Mouse (Mus musculus) forebrain, postnatal 0 days (tissue): ENCODE measurements around the gene Slc24a5. TPM values are rescaled to one million over a fixed set of nuclear protein-coding genes. Genes with fewer than 3 reads are reported as not detected.
A peak's percentile ranks its signal among the peaks of the same experiment; 100 is the strongest.

Experiments
- ATAC-seq: fragments of 200-750 bp; cut with Nextera tagmentation; 2 replicates; pipeline ENCODE4 v1.8.0; 2017; ENCODE audit warnings: mild to moderate bottlenecking, moderate library complexity
- DNase-seq: peaks from one replicate; pipeline ENCODE4 v3.0.0-alpha.2; 2015
- H3K27ac ChIP-seq: fragments of 300-500 bp; sonication (generic); 2 replicates; pipeline ENCODE4 v1.5.1; 2014; ENCODE audit warnings: low read depth, mild to moderate bottlenecking, antibody characterized with exemption, low read length, moderate library complexity, mixed read lengths
- H3K27me3 ChIP-seq: fragments of 300-500 bp; sonication (generic); 2 replicates; pipeline ENCODE4 v1.6.1; 2014; ENCODE audit warnings: mild to moderate bottlenecking, low read length, mixed read lengths; ENCODE audit not compliant: insufficient read depth
- H3K36me3 ChIP-seq: fragments of 300-500 bp; sonication (generic); 2 replicates; pipeline ENCODE4 v1.6.1; 2014; ENCODE audit warnings: mild to moderate bottlenecking, moderate library complexity; ENCODE audit not compliant: insufficient read depth
- H3K4me1 ChIP-seq: fragments of 300-500 bp; sonication (generic); 2 replicates; pipeline ENCODE4 v1.6.1; 2014; ENCODE audit warnings: antibody characterized with exemption; ENCODE audit not compliant: insufficient read depth
- H3K4me2 ChIP-seq: fragments of 300-500 bp; sonication (generic); 2 replicates; pipeline ENCODE4 v1.6.1; 2014; ENCODE audit warnings: low read depth, mild to moderate bottlenecking, moderate library complexity
- H3K4me3 ChIP-seq: fragments of 300-500 bp; sonication (generic); 2 replicates; pipeline ENCODE4 v1.5.1; 2014; ENCODE audit warnings: low read depth, low read length, mixed read lengths
- H3K9ac ChIP-seq: fragments of 300-500 bp; sonication (generic); 2 replicates; pipeline ENCODE4 v1.6.1; 2014; ENCODE audit warnings: mild to moderate bottlenecking
- H3K9me3 ChIP-seq: fragments of 300-500 bp; sonication (generic); 2 replicates; pipeline ENCODE4 v1.6.1; 2016; ENCODE audit warnings: low read length
- CTCF ChIP-seq: sonication (generic); IDR thresholded peaks from 2 replicates; pipeline ENCODE4 v1.5.1; 2016; ENCODE audit warnings: antibody characterized with exemption, control low read depth, low read depth
- WGBS: fragments of 180-500 bp; shearing (Covaris S2); extraction: QIAGEN DNeasy Blood & Tissue Kit; methylation state at CpG from one replicate; pipeline ENCODE4 v1.1.7; 2014; 5-methylcytosine and 5-hydroxymethylcytosine counted together
- polyA plus RNA-seq: library from polyadenylated mRNA; unstranded; fragments of >200 nt; fragmentation: Nextera tagmentation; extraction: Ambion mirVana; gene quantifications from 2 replicates; pipeline ENCODE4 v1.2.1, GENCODE M21; 2015
- total RNA-seq: library from RNA; depleted of rRNA; stranded (reverse); fragments of >200 nt; gene quantifications from 2 replicates; pipeline ENCODE4 v1.2.3, GENCODE M21; 2014

Slc24a5 gene
- total and polyA plus RNA-seq, 2 experiments from 2014 or later = 3.2 TPM; not detected in 1

GRCm38 (mm10) chr2:125119381-125120110 is 51.6 kb downstream of the Slc24a5 start:
- DNase-seq = no peak
- TF ChIP-seq CTCF = no peak
- no peak overlapping the region for H3K27ac ChIP-seq

DNA sequence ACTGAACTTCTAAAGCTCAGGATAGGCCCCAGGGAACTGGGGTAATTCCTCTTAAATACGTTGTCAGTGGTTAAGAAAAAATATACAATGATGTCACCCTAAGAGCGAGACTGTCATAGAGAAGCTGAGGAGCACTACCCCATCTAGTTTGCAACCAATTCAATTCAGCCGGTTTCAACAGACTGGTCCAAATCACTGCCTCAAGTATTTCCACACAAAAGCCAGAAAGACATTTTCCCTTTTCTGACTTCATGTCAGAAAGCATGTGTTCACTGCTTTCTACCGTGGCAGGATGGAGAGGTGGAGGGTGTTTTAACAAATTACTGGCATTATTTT is 54.3 kb downstream of the Slc24a5 start:
- Histone ChIP-seq H3K4me2 (peak overlapping the region; percentile 64), H3K4me1 (peaks cover 19% of the 10 kb centered on the region; the same call in 1 of the 2 replicates), H3K27me3 (no peaks in the 10 kb centered on the region), H3K9me3 (no peaks in the 10 kb centered on the region), H3K9ac (peak overlapping the region; percentile 97), H3K27ac (peak overlapping the region; percentile 95), H3K4me3 (peak overlapping the region; percentile 67), H3K36me3 (no peaks in the 10 kb centered on the region)
- TF ChIP-seq CTCF = no peak
- ATAC-seq = peak; percentile 63
- peak; percentile 70 for DNase-seq
- under 1% methylated on average over 4 of the region's 4 CpGs for WGBS

More at GRCm38 (mm10) chr2:125119381-125120110, 51.6 kb downstream of the Slc24a5 start:
- Histone ChIP-seq H3K9me3 (no peaks in the 10 kb centered on the region), H3K36me3 (no peaks in the 10 kb centered on the region), H3K4me1 (peaks cover 19% of the 10 kb centered on the region; the same call in 1 of the 2 replicates), H3K27me3 (no peaks in the 10 kb centered on the region), H3K4me2 (no peak overlapping the region), H3K9ac (no peak overlapping the region), H3K4me3 (no peak overlapping the region)
- no peak for ATAC-seq
- WGBS = 58% methylated on average over 6 of the region's 6 CpGs

DNA sequence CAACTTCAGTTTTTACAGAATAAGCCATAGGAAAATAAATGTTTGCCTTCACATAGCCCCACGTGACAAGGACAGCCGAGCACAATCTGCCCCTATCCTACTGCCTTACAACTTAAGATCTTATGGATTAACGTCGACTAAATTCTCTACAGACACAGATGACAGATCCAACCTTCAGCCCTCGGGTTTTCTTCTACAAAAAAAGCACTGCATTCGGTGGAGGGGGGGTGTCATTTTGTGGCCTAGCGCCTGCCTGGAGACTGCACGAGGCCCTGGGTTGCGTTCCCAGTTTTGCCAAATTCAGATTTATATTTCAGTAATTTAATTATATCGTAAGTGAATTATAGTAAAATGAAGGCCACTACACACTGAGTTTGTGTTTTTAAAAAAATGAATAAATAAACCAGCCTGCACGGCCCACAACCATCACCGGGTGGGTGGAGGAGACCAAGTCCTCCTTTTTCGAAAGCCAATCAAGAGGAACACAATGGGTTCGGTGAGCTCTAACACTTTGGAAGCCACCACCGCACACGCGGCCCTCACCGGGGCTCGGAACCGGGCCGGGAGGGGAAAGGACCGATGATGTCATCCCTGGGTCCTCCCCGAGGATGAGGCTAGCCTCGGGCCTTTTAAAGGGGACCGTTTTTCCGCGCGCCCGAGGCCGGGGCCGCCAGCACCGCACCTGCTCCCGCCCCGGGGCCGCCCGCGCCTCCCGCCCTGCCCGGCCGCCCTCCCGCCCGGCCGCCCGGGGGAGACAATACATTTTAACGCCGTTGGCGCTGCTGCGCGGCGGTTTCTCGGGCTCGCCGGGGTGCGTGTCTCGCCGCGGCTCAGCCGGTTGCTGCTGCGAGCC is 54.9 kb downstream of the Slc24a5 start:
- Histone ChIP-seq H3K36me3 (no peaks in the 10 kb centered on the region), H3K4me1 (peaks cover 19% of the 10 kb centered on the region; the same call in 1 of the 2 replicates), H3K27ac (peak overlapping the region; percentile 95), H3K27me3 (no peaks in the 10 kb centered on the region), H3K9ac (peak overlapping the region; percentile 97), H3K4me3 (peak overlapping the region; percentile 67), H3K4me2 (peak overlapping the region; percentile 64), H3K9me3 (no peaks in the 10 kb centered on the region)
- ATAC-seq (peak; percentile 76), DNase-seq (peak; percentile 73)
- WGBS = 3% methylated on average over 49 of the region's 59 CpGs
- TF ChIP-seq CTCF = no peak

DNA sequence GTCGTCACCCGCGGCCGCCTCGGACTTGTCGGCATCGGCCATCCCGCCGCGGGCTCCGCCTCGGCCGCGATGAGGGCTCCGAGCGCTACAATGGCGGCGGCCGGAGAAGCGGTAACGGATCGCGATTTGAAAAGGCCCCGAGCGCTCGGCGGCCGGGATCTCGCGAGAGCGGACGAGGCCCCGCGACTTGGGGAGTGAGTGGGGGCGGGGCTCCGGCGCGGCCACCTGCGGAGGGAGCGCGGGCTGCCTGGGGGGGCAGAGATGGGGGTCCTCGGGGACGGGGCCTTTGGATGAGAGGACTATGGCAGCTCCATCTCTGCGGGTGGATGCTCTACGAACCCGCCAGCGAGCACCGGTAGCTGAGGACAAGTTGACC is 55.5 kb downstream of the Slc24a5 start, which contains the start of gene Myef2:
Gene Myef2, minus strand, starts transcription at position 185 of the 376 bp plus-strand sequence.
- no peaks in the 10 kb centered on the region for H3K9me3 ChIP-seq
- H3K4me3 ChIP-seq = peak within 1 kb of the TSS; percentile 67
- peak; percentile 89 for ATAC-seq
- H3K27me3 ChIP-seq = no peaks in the 10 kb centered on the region
- no peaks in the 10 kb centered on the region for H3K36me3 ChIP-seq
- peak; percentile 93 for DNase-seq
- under 1% methylated on average over 40 of the region's 48 CpGs for WGBS
- peak within 1 kb of the TSS; percentile 95 for H3K27ac ChIP-seq
- H3K4me1 ChIP-seq = peaks cover 19% of the 10 kb centered on the region; the same call in 1 of the 2 replicates
- TF ChIP-seq CTCF = no peak
- H3K4me2 ChIP-seq = peak within 1 kb of the TSS; percentile 64
- H3K9ac ChIP-seq = peak within 1 kb of the TSS; percentile 97

DNA sequence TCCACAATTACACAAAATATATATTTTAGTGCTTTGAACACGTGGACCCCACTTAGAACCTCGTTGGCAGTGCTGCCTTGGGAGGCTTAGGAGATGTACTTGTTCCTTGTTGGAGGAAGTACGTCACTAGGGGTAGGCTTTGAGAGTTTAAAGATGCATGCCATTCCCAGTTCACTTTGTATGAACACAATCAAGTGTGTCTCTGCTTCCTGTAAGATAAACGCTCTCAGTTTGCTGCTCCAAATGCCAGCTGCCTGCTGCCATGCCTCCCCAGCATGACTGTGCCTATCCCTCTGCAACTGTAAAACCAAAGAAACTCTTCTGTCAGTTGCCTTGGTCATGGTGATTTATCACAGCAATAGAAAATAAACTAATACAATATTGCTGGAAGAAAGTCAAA is 57.9 kb downstream of the Slc24a5 start:
- WGBS = 31% methylated on average over 4 of the region's 4 CpGs
- no peak overlapping the region for H3K9ac ChIP-seq
- DNase-seq (no peak), ATAC-seq (no peak)
- no peaks in the 10 kb centered on the region for H3K27me3 ChIP-seq
- no peak overlapping the region for H3K4me3 ChIP-seq
- H3K4me2 ChIP-seq = no peak overlapping the region
- H3K27ac ChIP-seq = no peak overlapping the region
- H3K36me3 ChIP-seq = no peaks in the 10 kb centered on the region
- no peak for TF ChIP-seq CTCF
- 0 out of 2 replicates have a peak, but pooled peaks cover 6% of the 10 kb centered on the region for H3K4me1 ChIP-seq
- H3K9me3 ChIP-seq = no peaks in the 10 kb centered on the region

GRCm38 (mm10) chr2:125126792-125127191 is 58.9 kb downstream of the Slc24a5 start:
- Histone ChIP-seq H3K9me3 (no peaks in the 10 kb centered on the region), H3K4me3 (no peak overlapping the region), H3K36me3 (no peaks in the 10 kb centered on the region), H3K27me3 (no peaks in the 10 kb centered on the region), H3K27ac (no peak overlapping the region), H3K4me1 (0 out of 2 replicates have a peak, but pooled peaks cover 2% of the 10 kb centered on the region), H3K9ac (no peak overlapping the region), H3K4me2 (no peak overlapping the region)
- ATAC-seq (no peak), DNase-seq (no peak)
- no peak for TF ChIP-seq CTCF
- 88% methylated on average over 3 of the region's 3 CpGs for WGBS
